Mouse (Mus musculus): ENCODE measurements around the gene Iqsec3.

Gene Iqsec3

GRCm38 (mm10) chr6:121473093-121473821, at the start of gene Iqsec3:
TSS of gene Iqsec3 (minus strand) at chr6:121473678.
- peak; percentile 48 for DNase-seq (ENCODE audit: low read depth)

GRCm38 (mm10) chr6:121522106-121522705, 48.7 kb upstream of the Iqsec3 start:
- DNase-seq (ENCODE audit: low read depth), result no peak

- no peak for DNase-seq (ENCODE audit: low read depth)
Measured at GRCm38 (mm10) chr6:121521030-121521429, 47.6 kb upstream of the Iqsec3 start.

DNA sequence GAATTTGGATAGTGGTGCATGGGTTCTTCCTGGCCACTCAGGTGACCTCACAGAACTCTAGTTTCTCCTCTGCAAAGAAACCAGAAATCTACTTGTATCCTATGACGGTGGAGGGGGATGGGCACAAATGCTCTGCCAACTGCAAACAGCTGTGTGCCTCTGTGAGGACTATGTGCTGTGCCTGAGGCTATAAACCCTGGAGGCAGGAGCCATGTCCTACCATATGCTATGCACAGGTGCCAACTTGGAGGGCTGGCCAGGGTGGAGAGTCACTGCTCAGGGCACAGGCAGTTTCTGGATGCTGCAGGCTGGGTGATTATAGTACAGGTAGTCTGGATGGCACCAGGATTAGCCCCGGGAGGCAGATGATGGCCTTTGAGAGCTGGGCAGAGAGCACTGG, 46.4 kb upstream of the Iqsec3 start:
- DNase-seq (ENCODE audit: low read depth), result no peak

GRCm38 (mm10) chr6:121519266-121519810, 45.9 kb upstream of the Iqsec3 start:
- no peak for DNase-seq (ENCODE audit: low read depth)

DNA sequence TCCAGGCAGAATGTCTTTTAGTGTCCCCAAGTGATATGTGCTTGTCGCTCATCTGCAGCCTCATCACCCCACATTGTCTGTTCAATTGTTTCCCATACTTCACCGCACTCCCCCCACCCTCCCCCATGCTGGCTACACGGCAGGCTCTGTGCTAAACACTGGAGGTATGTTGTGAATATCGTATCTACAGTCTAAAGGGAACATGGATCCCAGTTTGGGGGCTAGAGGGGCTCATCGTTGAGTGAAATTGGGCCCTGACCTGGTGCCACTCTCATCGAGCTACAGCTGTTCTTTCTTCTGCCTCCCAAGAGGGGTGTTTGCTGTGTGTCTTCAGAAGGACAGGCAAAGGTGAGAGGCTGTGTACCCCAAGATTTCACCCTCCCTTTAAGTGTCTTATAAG, 44.2 kb upstream of the Iqsec3 start:
- no peak for DNase-seq (ENCODE audit: low read depth)

DNA sequence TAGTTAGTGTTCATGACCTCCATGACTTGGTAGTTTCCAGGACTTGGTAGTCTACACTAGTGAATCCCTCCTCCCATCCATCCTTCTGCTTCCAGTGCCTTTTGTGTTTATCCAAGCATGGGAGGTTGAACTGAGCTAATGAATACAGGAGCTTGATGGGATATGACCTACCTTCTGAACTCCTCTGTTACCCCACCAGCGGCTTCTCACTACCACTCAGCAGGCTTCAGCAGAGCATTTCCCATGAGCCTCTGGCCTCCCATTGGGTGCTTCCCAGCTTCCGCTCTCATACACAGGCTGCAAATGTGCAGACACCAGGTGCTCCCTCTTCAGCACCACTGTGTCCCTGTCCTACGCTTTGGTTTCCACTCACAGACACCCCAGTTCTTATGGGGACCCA, 36.9 kb upstream of the Iqsec3 start:
- no peak for DNase-seq (ENCODE audit: low read depth)

- no peak for DNase-seq (ENCODE audit: low read depth)
Measured at GRCm38 (mm10) chr6:121509871-121510270, 36.4 kb upstream of the Iqsec3 start.

GRCm38 (mm10) chr6:121508266-121508665, 34.8 kb upstream of the Iqsec3 start:
- no peak for DNase-seq (ENCODE audit: low read depth)

GRCm38 (mm10) chr6:121501044-121501638, 27.7 kb upstream of the Iqsec3 start:
- no peak for DNase-seq (ENCODE audit: low read depth)

- no peak for DNase-seq (ENCODE audit: low read depth)
Measured at GRCm38 (mm10) chr6:121499856-121500255, 26.4 kb upstream of the Iqsec3 start.

DNA sequence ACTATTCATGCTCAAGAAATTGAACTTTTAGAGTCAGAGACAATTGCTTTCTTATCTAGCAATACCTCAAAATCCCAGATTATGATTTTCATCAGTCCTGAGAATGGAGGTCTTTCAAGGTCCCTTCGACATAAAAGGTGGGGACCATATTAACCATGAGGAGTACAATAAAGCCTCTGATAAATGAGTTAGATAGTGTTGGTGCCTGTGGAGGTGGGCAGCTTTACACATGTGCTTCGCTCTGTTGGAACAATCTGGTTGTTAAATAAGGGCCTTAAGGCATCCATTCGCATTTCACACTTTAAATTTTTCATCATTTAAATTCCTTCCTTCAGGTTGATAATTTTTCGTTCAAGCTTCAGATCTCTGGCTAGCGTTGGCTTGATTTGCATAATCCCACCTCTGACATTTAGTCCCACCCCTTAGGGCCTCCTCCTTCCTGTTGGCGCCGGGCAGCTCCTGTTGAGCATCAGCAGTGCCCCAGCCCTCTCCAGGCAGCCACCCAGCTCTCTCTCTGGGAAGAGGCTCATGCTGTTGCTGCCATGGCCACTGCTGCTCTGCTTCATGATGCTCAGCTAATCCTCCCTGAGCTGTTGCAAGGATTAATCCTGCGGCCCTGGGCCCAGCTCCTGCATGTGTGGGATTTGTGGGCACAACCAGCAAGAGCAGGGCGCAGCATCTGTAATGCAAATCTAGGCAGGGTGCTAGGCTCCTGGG, 25.5 kb upstream of the Iqsec3 start:
- no peak for DNase-seq (ENCODE audit: low read depth)

- no peak for DNase-seq (ENCODE audit: low read depth)
Measured at GRCm38 (mm10) chr6:121495606-121496005, 22.1 kb upstream of the Iqsec3 start.

DNA sequence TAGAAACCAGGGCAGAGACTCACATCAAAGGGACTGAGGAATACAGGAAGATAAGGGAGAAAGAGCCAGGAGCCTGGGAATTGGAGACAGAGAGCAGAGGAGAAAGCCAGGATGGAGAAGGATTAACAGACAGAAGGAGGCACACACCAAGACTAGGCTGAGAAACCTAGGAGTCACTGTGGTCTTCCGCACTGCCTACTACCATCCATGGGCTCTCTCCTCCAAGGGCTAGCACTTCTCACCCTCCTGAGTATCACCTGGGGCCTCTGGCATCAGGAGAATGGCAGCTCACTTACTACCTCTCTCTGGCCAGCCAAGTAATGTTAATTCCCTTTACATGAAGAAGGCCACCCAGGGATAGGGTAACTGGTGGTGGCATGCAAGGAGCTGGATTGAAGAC, 21.5 kb upstream of the Iqsec3 start:
- no peak for DNase-seq (ENCODE audit: low read depth)

DNA sequence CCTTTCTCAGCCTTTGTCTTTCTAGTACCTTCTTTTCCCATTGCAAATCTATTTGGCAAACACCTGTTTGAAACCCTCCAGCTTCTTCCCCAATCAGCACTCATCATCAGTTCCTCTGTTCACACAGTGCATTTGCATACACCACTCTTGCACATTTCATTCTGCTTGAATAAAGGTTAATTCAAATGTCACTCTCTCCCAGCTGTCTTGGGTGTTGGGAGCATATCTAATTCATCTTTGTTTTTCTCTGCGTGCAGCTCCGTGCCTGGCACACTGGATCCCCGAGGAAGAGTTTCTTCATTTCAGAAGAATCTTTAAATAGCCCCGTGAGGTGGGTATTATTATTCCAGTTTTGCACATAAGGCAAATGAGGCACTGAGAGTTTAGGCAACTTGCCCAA, 20.8 kb upstream of the Iqsec3 start:
- no peak for DNase-seq (ENCODE audit: low read depth)

DNA sequence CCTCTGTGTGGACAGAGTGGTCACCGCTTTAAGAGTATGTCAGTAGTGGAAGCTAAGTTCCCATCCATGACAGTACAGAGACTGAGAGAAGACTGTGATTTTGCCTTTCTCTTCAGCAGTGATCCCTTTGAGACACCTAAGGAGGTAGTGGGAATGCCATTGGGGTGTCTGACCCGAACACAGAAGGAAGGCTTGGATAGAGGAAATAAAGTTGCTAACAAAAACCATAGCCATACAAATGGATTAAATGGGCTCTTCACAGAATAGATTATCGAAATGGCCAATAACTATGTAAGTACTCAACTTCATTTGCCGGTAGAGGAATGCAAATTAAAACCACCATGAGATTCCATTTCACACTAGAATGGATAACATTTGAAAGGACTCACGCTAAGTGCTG, 17.9 kb upstream of the Iqsec3 start:
- no peak for DNase-seq (ENCODE audit: low read depth)

DNA sequence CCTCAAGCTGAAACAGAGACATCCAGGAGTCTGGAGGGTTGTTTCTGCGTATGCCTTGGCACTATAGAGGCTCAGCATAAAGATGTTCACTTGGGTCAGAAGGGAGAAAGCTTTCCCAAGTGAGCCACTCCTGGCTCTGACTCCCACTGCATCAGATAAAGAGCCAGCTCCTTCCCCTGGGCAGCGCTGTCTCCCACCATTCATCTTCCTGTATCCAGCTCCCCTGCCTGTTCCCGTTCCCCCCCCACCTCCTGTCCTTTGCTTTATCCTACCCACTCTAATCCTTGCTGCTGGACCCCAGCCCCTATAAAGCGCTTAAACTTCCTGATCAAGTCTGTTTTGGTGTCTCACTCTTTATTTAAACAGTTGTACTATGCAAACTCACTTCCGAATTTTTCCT, 1.2 kb downstream of the Iqsec3 start:
- DNase-seq (ENCODE audit: low read depth), result no peak

DNA sequence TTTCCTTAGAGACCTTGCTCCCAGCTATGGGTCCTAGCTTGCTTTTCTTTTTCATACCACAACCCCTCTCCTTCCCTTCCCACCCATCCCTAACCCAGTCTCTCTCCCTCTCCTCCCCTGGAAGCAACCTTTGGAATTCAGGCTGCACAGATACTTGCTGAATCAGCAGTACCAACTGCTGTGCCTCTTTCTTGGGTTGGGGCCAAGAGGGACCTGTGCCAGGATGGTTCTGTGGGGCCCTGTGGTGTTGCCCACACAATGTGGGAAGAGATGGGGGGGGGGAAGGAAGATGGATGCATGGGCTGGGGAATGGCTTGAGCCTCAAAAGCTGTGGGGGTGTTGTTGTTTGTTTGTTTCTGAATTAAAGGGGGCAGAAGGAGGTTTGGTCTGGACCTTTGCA, 5.2 kb downstream of the Iqsec3 start:
- no peak for DNase-seq (ENCODE audit: low read depth)

- DNase-seq (ENCODE audit: low read depth), result no peak
Measured at GRCm38 (mm10) chr6:121462628-121463340, 10.7 kb downstream of the Iqsec3 start.

GRCm38 (mm10) chr6:121457381-121457780, 16.1 kb downstream of the Iqsec3 start:
- no peak for DNase-seq (ENCODE audit: low read depth)

- DNase-seq (ENCODE audit: low read depth), result no peak
Measured at GRCm38 (mm10) chr6:121456651-121457050, 16.8 kb downstream of the Iqsec3 start.

All from naive thymus-derived CD4-positive, alpha-beta T cell, adult 2 months (primary cell).